Mouse (Mus musculus) cerebellum, adult 2 months (tissue): Measurements from ENCODE around the gene 9130023H24Rik. TPM values are rescaled to one million over a fixed set of nuclear protein-coding genes. Genes with fewer than 3 reads are reported as not detected.
A peak's percentile ranks its signal among the peaks of the same experiment; 100 is the strongest.

Experiments
- DNase-seq, 2 experiments: peaks; one replicate each; pipeline ENCODE4 v3.0.0; 2021
- H3K27ac ChIP-seq: fragments of 200-500 bp; 2 replicates; pipeline ENCODE4 v1.5.1; 2012; ENCODE audit warnings: low read length, control low read depth, inconsistent platforms; ENCODE audit not compliant: insufficient read depth
- H3K27me3 ChIP-seq: fragments of 200-500 bp; 2 replicates; pipeline ENCODE4 v1.6.1; 2012; ENCODE audit warnings: inconsistent platforms, mild to moderate bottlenecking, low read length, moderate library complexity; ENCODE audit not compliant: control insufficient read depth, insufficient read depth
- H3K4me1 ChIP-seq: fragments of 200-500 bp; 2 replicates; pipeline ENCODE4 v1.6.1; 2011; ENCODE audit warnings: low read length; ENCODE audit not compliant: control insufficient read depth, insufficient read depth
- H3K4me3 ChIP-seq: fragments of 200-500 bp; replicated peaks from 2 replicates; pipeline ENCODE3; 2011; ENCODE audit warnings: mild to moderate bottlenecking, low read depth, low read length, control low read depth; ENCODE audit not compliant: insufficient read depth
- CTCF ChIP-seq: fragments of 200-500 bp; IDR thresholded peaks from 2 replicates; pipeline ENCODE4 v1.5.1; 2011; ENCODE audit warnings: low read depth, mild to moderate bottlenecking, control low read depth, low read length, moderate library complexity, borderline replicate concordance; ENCODE audit not compliant: insufficient read depth
- POLR2A ChIP-seq: fragments of 200-500 bp; IDR thresholded peaks from 2 replicates; pipeline ENCODE4 v1.6.1; 2011; ENCODE audit warnings: low read length, control low read depth, borderline replicate concordance; ENCODE audit not compliant: insufficient read depth
- WGBS: fragments of 180-500 bp; shearing (Covaris S2); methylation state at CpG from one replicate; pipeline ENCODE4 v1.1.7; 2018; 5-methylcytosine and 5-hydroxymethylcytosine counted together
- polyA plus RNA-seq: library from polyadenylated mRNA; depleted of rRNA; stranded (reverse); fragments of >200 nt; gene quantifications from 2 replicates; pipeline ENCODE4 v1.2.3, GENCODE M21; 2012

9130023H24Rik gene
- polyA plus RNA-seq, 1 experiment, result 2.8 TPM

DNA sequence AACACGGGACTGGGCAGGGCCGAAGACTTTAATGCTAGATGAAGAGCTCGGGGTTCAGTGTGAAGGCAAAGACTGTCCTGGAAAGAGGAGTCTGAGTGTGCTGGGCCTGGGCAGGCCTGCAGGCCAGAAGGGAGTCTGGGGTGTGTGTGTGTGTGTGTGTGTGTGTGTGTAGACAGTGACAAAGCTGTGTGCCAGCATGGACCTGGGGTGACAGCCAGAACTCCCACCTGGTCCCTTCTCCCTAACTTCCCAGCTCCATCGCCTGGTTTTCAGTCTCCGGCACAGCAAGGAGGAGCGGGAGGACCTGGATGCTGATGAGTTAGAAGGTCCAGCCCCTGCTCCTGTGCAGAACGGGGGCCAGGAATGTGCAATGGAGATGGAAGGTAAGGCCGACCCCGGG is 33.7 kb upstream of the 9130023H24Rik start:
- peak; percentile 36 to 52 for DNase-seq
- Histone ChIP-seq H3K4me1 (peaks cover 26% of the 10 kb centered on the region), H3K4me3 (no peak overlapping the region), H3K27me3 (no peaks in the 10 kb centered on the region), H3K27ac (no peak overlapping the region)
- TF ChIP-seq POLR2A, result no peak
- no peak for TF ChIP-seq CTCF
- 57% methylated on average over 9 of the region's 9 CpGs for WGBS

DNA sequence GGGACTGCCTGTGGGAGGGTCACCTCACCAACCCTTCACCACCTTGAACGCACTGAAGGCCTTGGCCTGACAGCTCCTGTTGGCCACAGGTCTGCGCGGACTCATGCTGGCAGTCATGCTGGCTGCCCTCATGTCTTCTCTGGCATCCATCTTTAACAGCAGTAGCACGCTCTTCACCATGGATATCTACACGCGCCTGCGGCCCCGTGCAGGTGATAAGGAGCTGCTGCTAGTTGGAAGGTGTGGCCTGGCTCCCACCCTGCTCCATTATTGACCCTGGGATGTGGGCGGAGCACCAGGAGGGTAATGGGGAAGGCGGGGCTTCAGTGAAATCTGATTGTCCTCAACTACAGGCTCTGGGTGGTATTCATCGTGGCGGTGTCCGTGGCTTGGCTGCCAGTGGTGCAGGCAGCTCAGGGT is 32.6 kb upstream of the 9130023H24Rik start:
- peaks cover 26% of the 10 kb centered on the region for H3K4me1 ChIP-seq
- no peak overlapping the region for H3K4me3 ChIP-seq
- peak; percentile 66 to 74 for DNase-seq
- WGBS, result 25% methylated on average over 13 of the region's 13 CpGs
- H3K27me3 ChIP-seq, result no peaks in the 10 kb centered on the region
- H3K27ac ChIP-seq, result no peak overlapping the region
- TF ChIP-seq CTCF, result no peak

DNA sequence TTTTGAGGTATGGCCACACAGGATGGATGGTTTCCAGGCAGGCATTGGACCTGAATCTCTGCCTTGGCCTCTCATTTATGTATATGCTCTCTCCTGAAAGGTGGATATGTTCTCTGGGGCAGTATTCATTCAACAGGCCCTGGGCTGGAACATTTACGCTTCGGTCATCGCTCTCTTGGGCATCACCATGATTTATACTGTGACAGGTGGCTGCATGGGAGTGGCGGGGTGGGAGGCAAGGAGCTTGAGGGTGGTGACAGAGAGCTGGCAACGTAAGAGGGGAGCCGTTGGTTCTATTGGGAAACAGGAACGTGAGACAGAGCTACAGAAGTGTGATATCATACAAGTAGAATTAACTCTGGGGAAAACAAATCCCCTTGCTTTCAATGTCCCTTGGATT is 30.0 kb upstream of the 9130023H24Rik start:
- H3K4me3 ChIP-seq, result no peak overlapping the region
- no peak overlapping the region for H3K27ac ChIP-seq
- no peak for DNase-seq
- TF ChIP-seq CTCF, result no peak
- TF ChIP-seq POLR2A, result no peak
- H3K4me1 ChIP-seq, result peaks cover 26% of the 10 kb centered on the region
- H3K27me3 ChIP-seq, result no peaks in the 10 kb centered on the region
- 56% methylated on average over 7 of the region's 7 CpGs for WGBS

DNA sequence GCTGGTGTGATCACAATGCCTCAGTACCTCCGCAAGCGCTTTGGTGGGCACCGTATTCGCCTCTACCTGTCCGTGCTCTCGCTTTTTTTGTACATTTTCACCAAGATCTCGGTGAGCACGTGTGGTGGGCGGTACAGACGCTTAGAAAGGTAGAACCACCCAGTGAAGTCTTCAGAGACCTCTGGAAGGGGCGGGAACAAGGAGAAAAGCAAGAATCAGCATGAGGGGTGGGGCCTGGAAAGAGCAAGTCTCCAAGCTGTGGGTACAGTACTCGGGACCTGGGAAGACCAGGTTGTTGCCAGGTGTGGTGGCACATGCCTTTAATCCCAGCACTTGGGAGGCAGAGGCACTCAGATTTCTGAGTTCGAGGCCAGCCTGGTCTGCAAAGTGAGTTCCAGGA is 29.6 kb upstream of the 9130023H24Rik start:
- no peak overlapping the region for H3K4me3 ChIP-seq
- H3K27ac ChIP-seq, result no peak overlapping the region
- H3K4me1 ChIP-seq, result peaks cover 26% of the 10 kb centered on the region
- TF ChIP-seq CTCF (no peak), POLR2A (no peak)
- WGBS, result 75% methylated on average over 13 of the region's 13 CpGs
- DNase-seq, result no peak
- no peaks in the 10 kb centered on the region for H3K27me3 ChIP-seq

DNA sequence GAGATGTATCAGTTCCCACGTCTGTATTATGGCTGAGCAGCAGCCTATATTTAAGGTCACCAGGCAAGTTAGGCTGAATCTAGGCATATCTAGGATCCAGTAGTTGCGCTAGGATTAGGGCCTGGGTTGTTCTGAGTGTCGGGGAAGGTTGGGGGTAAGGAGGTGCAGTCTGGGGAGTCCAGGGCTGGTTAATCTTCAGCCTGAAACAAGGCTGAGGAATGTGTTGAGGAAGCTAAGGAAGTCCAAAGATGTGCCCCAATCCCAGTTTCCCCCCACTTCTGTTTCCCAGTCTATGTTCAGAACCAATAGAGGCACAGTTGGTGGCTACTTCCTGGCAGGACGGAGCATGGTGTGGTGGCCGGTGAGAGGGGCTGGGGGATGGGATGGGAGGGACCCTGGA is 28.2 kb upstream of the 9130023H24Rik start:
- DNase-seq, result no peak
- no peak overlapping the region for H3K27ac ChIP-seq
- TF ChIP-seq CTCF (no peak), POLR2A (no peak)
- H3K27me3 ChIP-seq, result no peaks in the 10 kb centered on the region
- no peak overlapping the region for H3K4me3 ChIP-seq
- peaks cover 16% of the 10 kb centered on the region for H3K4me1 ChIP-seq
- 80% methylated on average over 5 of the region's 5 CpGs for WGBS

DNA sequence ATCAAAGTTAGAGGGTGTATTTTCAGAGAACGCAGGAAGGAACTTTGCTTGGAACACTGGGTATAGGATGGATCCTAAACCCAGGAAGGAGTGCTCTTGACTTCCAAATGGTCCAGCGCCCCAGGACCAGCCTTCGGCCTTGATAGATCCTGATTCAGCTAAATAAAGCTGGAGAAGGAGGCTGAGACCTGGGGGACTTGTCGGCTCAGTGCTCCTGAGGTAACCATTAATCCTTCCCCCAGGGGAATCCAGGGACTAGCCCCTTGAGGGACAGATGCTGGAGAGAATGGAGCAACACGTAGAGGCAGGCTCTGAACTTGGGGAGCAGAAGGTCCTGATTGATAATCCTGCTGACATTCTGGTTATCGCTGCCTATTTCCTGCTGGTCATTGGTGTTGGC is 27.6 kb upstream of the 9130023H24Rik start, which contains the start of gene Slc5a2:
Gene Slc5a2, plus strand, starts transcription at position 247 of the 400 bp plus-strand sequence.
- Histone ChIP-seq H3K4me3 (no peak within 1 kb of the TSS), H3K4me1 (peaks cover 11% of the 10 kb centered on the region), H3K27me3 (no peaks in the 10 kb centered on the region), H3K27ac (no peak within 1 kb of the TSS)
- WGBS, result 87% methylated on average over 6 of the region's 6 CpGs
- TF ChIP-seq POLR2A, result no peak
- no peak for TF ChIP-seq CTCF
- no peak for DNase-seq

DNA sequence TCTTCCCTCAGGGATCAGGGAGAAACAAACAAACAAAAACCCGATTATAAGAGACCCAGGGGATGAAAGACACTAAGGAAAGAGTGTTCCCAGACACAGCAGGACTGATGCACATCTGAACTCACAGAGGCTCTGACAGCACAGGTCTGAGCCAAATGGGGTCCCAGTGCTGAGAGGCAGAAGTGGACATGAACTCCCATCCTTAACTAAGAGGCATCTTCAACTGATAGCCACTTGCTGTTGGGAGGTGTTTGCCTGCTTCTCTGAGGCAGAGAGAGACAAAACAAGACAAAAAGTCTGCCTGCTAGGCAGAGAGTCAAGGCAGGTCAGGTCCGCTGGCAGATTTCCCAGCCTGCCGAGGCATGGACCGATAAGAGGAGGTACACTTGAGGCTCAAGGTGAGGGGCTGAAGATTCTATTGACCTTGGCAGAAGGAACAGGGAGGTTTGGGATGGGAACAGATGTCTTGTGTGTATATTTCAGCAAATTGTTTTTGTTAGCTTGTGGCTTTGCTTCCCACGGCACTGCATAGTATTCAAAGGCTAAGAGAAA is 19.0 kb upstream of the 9130023H24Rik start:
- Histone ChIP-seq H3K4me1 (peaks cover 11% of the 10 kb centered on the region; the same call in 1 of the 2 replicates), H3K27me3 (no peaks in the 10 kb centered on the region), H3K4me3 (no peak overlapping the region), H3K27ac (no peak overlapping the region)
- no peak for DNase-seq
- WGBS, result 25% methylated on average over 5 of the region's 5 CpGs
- TF ChIP-seq CTCF, result no peak
- no peak for TF ChIP-seq POLR2A

DNA sequence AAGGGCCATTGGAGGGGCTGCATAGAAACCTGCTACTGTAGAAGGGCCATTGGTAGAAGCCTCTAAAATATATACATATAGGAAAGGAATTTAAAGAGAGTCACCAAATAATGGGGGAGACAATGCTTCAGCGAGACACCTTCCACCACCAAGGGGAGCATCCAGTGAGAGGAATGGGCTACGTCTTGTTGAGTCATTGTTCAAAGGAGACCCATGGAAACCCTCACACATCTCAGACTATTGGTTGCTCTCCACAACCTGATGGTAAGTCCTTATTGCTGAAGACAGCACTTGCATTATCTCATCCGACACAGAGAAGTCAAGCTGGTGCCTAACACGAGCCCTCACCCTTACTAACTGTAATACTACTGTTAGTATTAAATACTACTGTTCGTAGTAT is 17.9 kb upstream of the 9130023H24Rik start:
- Histone ChIP-seq H3K4me1 (peaks cover 17% of the 10 kb centered on the region; the same call in 1 of the 2 replicates), H3K27me3 (no peaks in the 10 kb centered on the region), H3K27ac (no peak overlapping the region), H3K4me3 (no peak overlapping the region)
- WGBS, result 92% methylated on average over 5 of the region's 5 CpGs
- no peak for TF ChIP-seq CTCF
- no peak for TF ChIP-seq POLR2A
- no peak for DNase-seq

DNA sequence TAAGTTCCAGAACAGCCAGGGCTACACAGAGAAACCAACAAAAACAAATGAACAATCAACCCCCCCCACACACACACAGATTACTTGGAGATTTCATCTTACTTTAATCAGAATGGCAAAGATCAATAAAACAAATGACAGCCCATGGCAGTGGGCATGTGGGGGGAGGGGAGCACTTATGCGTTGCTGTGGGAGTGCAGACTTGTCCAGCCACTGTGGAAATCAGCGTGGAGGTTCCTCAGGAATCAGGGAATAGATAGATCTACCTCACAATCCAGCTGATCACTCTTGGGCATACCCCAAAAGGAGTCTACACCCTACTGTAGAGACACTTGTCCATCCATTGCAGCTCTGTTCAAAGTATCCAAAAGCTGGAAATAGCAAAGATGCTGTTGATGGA is 17.1 kb upstream of the 9130023H24Rik start:
- WGBS, result 47% methylated on average over 2 of the region's 2 CpGs
- TF ChIP-seq POLR2A (no peak), CTCF (no peak)
- H3K4me1 ChIP-seq, result peaks cover 17% of the 10 kb centered on the region; the same call in 1 of the 2 replicates
- no peak overlapping the region for H3K27ac ChIP-seq
- no peaks in the 10 kb centered on the region for H3K27me3 ChIP-seq
- no peak overlapping the region for H3K4me3 ChIP-seq
- no peak for DNase-seq
